Mouse (Mus musculus): ENCODE data around the gene Gm30191. TPM values are rescaled to one million over a fixed set of nuclear protein-coding genes. Genes with fewer than 3 reads are reported as not detected.
A peak's percentile ranks its signal among the peaks of the same experiment; 100 is the strongest.

Gene Gm30191
- total RNA-seq (2017) = not detected in 2 replicates

DNA sequence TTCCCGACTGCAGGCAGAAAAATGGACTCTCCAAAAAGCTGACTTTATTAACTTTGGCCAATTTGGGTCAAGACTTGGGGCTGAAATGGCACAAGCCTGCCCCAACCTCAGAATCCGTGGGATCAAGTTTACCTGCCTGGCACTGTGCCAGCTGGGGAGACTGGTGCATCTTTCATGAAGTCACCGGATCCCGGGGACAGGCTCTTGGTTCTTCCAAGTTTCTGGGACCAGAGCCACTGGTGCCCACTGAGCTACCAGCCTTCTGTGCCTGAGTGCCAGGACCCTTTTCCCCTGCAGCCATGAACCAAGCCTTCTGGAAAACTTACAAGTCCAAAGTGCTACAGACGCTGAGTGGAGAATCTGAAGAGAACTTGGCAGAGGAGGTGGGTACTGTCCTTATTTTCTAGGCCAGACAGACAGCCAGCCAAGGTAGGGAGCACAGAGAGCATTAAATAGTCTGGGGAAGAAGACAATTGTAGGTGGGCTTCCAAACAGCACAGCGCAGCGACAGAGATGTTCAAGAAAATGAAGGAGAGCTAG is at the start of gene Gm30191:
Gene Gm30191, plus strand, starts transcription at position 217 of the 540 bp plus-strand sequence.
- ATAC-seq (replicated peaks in 1 of 2; ENCODE audit: insufficient read depth in 1 of 2, low FRiP score in 2 of 2, low TSS enrichment in 1 of 2, low read depth in 1 of 2, poor library complexity in 2 of 2, severe bottlenecking in 2 of 2) = no peak

GRCm38 (mm10) chr4:134199371-134199770 is 47.4 kb upstream of the Gm30191 start:
- ATAC-seq (replicated peaks in 1 of 2; ENCODE audit: insufficient read depth in 1 of 2, low FRiP score in 2 of 2, low TSS enrichment in 1 of 2, low read depth in 1 of 2, poor library complexity in 2 of 2, severe bottlenecking in 2 of 2) = no peak

DNA sequence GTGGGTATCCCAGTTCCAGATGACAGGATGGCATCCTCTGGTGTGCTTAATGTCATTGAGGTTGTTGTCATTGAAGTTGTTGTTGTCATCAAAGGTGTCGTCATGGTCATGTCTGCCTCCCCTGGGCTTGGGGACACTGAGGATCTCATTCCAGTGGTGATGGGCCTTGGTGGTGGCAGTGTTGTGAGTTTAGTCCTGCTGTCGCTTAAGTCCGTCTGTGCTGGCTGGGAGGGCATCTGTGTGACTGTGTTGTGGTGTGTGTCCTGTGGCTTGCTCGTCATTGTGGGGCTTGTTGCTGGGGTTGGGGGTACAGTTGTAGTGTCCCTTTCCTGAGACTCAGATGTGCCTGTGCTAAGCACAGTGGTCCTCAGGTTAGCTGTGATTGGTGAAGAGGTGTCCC is 43.8 kb upstream of the Gm30191 start, which contains the start of gene Gm7534:
Gene Gm7534, minus strand, starts transcription at position 101 of the 400 bp plus-strand sequence.
- ATAC-seq (replicated peaks in 1 of 2; ENCODE audit: insufficient read depth in 1 of 2, low FRiP score in 2 of 2, low TSS enrichment in 1 of 2, low read depth in 1 of 2, poor library complexity in 2 of 2, severe bottlenecking in 2 of 2) = no peak

DNA sequence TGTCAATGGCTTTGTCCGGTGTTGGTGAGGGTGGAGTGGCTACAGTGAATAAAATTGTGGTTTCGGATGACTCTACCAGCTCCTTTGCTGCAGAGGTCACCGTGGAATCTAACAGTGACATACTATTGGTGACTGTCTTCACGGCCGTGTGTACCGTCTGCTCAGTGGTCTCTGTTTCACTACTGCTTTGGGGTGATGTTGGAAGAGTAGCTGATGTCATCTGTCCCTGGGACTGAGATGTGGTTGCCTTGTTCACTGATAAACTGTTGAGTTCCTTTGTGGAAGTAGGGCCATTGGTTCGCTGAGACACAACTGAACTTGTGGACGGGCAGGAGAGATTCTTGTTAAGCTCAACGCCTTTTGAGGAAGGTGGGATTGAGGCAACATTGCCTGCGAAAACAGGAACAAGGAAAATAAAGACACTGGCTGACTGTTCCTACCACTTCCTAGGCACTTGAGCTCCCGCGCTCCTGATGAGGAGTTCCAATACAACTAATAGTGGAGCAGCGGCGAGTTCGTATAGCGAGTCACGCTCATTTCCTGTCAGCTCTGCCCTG is 43.3 kb upstream of the Gm30191 start:
- ATAC-seq (replicated peaks in 1 of 2; ENCODE audit: insufficient read depth in 1 of 2, low FRiP score in 2 of 2, low TSS enrichment in 1 of 2, low read depth in 1 of 2, poor library complexity in 2 of 2, severe bottlenecking in 2 of 2) = 0 out of 4 replicates have a peak, but pooled peaks of 1 of the 2 experiments have one; percentile 12

DNA sequence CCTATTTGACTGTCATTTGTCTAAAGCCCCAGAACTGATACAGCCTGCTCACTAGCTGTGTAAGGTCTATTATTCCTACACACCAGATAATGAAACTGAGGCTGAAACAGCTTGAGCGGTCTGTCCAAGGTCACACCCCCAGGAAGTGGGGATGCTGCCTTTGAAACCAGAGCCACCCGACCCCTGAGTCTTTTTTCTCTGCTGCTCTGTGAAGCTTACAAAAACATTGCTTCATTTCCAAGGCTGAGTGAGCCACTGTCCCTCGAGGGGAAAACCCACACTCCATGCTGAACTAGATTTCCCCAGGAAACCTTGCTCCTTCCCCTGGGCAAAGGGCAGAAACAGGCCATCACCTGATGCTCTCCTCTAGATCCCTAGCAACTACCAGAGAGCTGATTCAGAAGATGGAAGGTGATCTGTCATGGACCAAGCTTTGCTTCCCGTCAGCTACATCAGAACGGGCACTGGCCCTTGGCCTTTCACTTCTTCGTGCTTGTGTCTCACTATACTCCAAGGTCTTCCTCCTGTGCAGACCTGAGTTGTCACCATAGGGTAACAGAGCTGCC is 40.2 kb upstream of the Gm30191 start:
- no peak for ATAC-seq (replicated peaks in 1 of 2; ENCODE audit: insufficient read depth in 1 of 2, low FRiP score in 2 of 2, low TSS enrichment in 1 of 2, low read depth in 1 of 2, poor library complexity in 2 of 2, severe bottlenecking in 2 of 2)

GRCm38 (mm10) chr4:134222793-134223600 is 23.7 kb upstream of the Gm30191 start:
- ATAC-seq (replicated peaks in 1 of 2; ENCODE audit: insufficient read depth in 1 of 2, low FRiP score in 2 of 2, low TSS enrichment in 1 of 2, low read depth in 1 of 2, poor library complexity in 2 of 2, severe bottlenecking in 2 of 2) = no peak

DNA sequence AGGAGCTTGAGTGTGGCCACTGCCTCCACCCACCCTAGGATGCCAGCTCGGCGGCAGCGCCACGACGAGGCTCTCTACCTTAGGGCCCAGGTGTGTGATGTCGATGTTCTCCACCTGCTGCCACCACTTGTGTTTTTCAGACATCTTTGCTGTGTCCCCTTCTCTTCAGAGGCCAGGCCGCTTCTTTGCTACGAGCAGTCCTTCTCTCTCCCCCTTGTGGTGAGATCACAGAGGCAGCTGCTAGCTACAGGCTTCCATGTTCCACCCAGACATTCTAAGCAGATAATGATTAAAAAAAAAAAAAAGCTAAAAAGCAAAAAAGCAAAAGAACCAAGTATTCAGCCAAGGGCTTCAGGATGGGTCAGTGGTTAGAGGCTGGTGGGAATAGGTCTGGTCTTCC is 19.5 kb upstream of the Gm30191 start, which contains the start of gene Catsper4:
Gene Catsper4, minus strand, starts transcription at position 190 of the 400 bp plus-strand sequence.
- no peak for ATAC-seq (replicated peaks in 1 of 2; ENCODE audit: insufficient read depth in 1 of 2, low FRiP score in 2 of 2, low TSS enrichment in 1 of 2, low read depth in 1 of 2, poor library complexity in 2 of 2, severe bottlenecking in 2 of 2)

DNA sequence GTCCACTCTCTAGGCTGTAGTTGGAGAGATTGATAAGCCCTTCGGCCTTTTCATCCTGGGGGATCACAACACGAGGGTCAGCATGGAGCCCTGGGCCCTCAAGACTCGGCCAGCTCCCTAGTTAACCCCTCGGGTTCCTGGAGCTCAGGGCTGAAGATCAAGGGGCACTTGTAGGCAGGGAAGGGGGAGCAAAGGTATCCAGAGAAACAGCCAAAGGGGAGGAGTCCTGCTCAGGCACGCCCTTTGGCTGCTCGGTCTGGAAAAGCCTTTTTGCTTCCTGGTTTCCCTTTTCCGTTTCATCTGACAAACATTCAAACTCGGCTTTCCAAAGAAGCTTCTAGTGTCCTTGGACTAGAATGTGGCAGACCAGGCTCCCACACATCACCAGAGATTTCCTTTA is 16.3 kb upstream of the Gm30191 start:
- no peak for ATAC-seq (replicated peaks in 1 of 2; ENCODE audit: insufficient read depth in 1 of 2, low FRiP score in 2 of 2, low TSS enrichment in 1 of 2, low read depth in 1 of 2, poor library complexity in 2 of 2, severe bottlenecking in 2 of 2)

DNA sequence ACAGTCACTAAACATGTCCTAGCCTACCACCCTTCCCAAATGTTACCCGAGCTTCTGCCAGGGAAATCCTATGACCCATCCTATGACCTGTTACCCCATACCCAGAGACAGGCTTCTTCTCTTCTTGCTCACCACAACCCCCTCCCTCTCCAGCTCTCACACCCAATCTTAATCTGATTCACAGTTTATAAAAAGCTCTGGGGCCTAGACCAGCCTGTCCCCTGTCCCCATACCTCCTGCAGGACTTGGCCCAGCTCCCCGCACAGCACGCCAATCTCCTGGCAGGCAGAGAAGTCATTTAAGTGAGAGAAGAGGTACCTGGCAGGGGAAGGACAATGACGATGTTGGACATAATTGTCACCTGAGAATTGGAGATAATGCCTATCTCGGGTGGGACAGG is 11.9 kb upstream of the Gm30191 start:
- ATAC-seq (replicated peaks in 1 of 2; ENCODE audit: insufficient read depth in 1 of 2, low FRiP score in 2 of 2, low TSS enrichment in 1 of 2, low read depth in 1 of 2, poor library complexity in 2 of 2, severe bottlenecking in 2 of 2) = no peak

- ATAC-seq (replicated peaks in 1 of 2; ENCODE audit: insufficient read depth in 1 of 2, low FRiP score in 2 of 2, low TSS enrichment in 1 of 2, low read depth in 1 of 2, poor library complexity in 2 of 2, severe bottlenecking in 2 of 2) = no peak
Measured at GRCm38 (mm10) chr4:134237582-134238278, 9.0 kb upstream of the Gm30191 start.

- peak in 1 of 2 experiments; percentile 10; a peak in 1 of 4 replicates for ATAC-seq (replicated peaks in 1 of 2; ENCODE audit: insufficient read depth in 1 of 2, low FRiP score in 2 of 2, low TSS enrichment in 1 of 2, low read depth in 1 of 2, poor library complexity in 2 of 2, severe bottlenecking in 2 of 2)
Measured at GRCm38 (mm10) chr4:134238279-134238651, 8.5 kb upstream of the Gm30191 start, which contains the start of gene Cnksr1. TSS of gene Cnksr1 (minus strand) at chr4:134238399.

GRCm38 (mm10) chr4:134238686-134239085 is 8.0 kb upstream of the Gm30191 start:
- ATAC-seq (replicated peaks in 1 of 2; ENCODE audit: insufficient read depth in 1 of 2, low FRiP score in 2 of 2, low TSS enrichment in 1 of 2, low read depth in 1 of 2, poor library complexity in 2 of 2, severe bottlenecking in 2 of 2) = no peak

- no peak for ATAC-seq (replicated peaks in 1 of 2; ENCODE audit: insufficient read depth in 1 of 2, low FRiP score in 2 of 2, low TSS enrichment in 1 of 2, low read depth in 1 of 2, poor library complexity in 2 of 2, severe bottlenecking in 2 of 2)
Measured at GRCm38 (mm10) chr4:134243516-134244250, 3.1 kb upstream of the Gm30191 start, which contains the start of gene E130218I03Rik. TSS of gene E130218I03Rik (plus strand) at chr4:134243662.

GRCm38 (mm10) chr4:134245148-134245843 is 1.4 kb upstream of the Gm30191 start, which contains the start of gene Zfp593:
TSS of gene Zfp593 (minus strand) at chr4:134245592.
- ATAC-seq (replicated peaks in 1 of 2; ENCODE audit: insufficient read depth in 1 of 2, low FRiP score in 2 of 2, low TSS enrichment in 1 of 2, low read depth in 1 of 2, poor library complexity in 2 of 2, severe bottlenecking in 2 of 2) = peak; percentile 75 to 78

DNA sequence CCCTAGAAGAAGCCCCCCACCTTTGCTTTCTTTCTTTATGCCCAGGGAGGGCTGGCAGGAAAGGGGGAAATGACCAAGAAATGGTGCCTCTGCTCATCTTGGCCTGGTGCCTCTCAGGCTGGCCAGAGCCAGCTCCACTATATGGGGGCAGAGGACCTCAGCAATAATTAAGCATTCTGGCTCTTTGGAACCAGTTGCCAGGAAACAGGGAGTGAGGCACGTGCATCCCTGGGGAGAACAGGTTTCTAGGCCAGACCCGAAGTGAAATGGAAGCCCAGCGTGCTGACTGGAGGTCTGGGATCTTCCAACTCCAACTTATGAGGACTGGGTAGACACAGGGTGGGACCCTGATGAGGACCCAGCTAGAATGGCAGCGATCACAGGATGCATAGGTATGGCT is 479 bp upstream of the Gm30191 start:
- no peak for ATAC-seq (replicated peaks in 1 of 2; ENCODE audit: insufficient read depth in 1 of 2, low FRiP score in 2 of 2, low TSS enrichment in 1 of 2, low read depth in 1 of 2, poor library complexity in 2 of 2, severe bottlenecking in 2 of 2)

- ATAC-seq (replicated peaks in 1 of 2; ENCODE audit: insufficient read depth in 1 of 2, low FRiP score in 2 of 2, low TSS enrichment in 1 of 2, low read depth in 1 of 2, poor library complexity in 2 of 2, severe bottlenecking in 2 of 2) = peak; percentile 15 to 24; a peak in 1 of 4 replicates
Measured at GRCm38 (mm10) chr4:134249651-134250050, 2.9 kb downstream of the Gm30191 start.

Data from hematopoietic stem cell, adult 5-6 weeks (primary cell).